Mouse (Mus musculus): ENCODE results near the gene Slc1a7. TPM values are rescaled to one million over a fixed set of nuclear protein-coding genes. Genes with fewer than 3 reads are reported as not detected.

Gene Slc1a7
- total RNA-seq, 2 experiments from 2014 or later: 0.85 to 1.1 TPM

DNA sequence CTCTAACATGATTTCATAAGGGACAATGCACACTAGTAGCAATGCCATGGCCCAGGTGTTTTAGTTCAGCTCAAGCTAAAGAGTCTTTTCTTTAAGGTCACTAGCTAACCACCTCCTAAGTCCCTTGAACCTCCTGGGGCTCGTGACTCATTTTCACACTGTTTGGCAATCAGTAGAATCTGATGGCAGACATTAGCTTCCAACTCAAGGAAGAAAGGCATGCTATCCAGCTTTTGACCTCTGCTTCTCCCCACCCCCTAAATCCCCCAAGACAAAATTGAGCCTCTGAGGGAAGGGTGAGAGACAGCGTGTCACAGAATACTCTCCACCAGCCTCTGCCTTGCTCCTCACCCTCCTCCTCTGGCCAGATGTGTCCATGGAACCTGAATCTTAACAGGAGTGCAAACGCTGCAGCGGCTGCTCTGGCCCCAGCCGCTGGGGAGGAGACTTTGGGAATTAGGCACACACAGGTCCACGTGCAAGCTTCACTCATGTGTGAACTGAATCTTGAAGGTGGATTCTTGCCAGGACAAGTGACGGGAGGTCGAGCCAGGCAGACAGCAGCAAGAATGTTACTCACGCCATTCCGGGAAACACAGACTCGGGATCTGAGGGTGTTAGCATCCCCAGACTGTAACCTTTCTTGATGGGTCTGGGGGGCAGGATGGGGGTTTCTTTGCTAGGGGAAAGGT lies 30.7 kb downstream of the Slc1a7 start:
- intact Hi-C loops (cut with DNase I): no loop called here
- DNase-seq (ENCODE audit: low spot score in 2 of 2): no peak

DNA sequence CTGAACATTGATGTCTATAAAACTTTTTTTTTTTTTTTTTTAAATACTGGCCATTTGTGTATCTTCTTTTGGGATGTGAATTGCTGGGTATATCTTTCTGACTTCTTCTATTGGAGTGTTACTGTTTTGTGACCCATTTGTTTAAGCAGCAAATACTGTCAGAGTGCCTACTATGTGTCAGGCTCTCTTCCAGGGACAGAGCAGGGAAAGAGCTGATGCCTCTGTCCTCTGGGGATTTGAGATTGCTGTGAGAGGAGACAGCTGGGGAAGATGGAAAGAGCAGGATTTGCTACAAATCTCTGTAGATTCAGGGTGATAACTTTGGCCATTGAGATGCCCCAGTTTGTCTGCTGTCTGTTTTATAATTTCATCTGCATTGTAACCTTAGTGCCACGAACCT lies 31.2 kb downstream of the Slc1a7 start:
- intact Hi-C loops (cut with DNase I): no loop called here

DNA sequence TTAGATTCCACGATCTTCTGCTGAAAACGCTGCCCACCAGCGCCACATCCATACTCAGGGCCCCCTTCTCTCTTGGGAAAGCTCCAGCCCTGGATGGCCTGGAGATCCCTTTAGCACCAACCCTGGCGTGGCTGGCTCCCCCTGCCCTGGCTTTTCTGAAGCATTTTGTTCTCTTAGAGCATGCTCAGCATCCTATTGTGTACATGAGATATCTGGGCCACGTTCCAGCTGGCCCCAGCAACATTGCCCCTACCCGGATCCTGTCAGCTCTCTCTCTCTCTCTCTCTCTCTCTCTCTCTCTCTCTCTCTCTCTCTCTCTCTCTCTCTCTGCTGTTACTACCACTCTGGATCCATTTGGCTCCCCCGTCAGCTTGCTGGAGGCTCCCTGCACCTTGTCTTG lies 37.2 kb downstream of the Slc1a7 start:
- intact Hi-C loops (cut with DNase I): no loop called here
- no peak for DNase-seq (ENCODE audit: low spot score in 2 of 2)

More for the DNA sequence above, 31.2 kb downstream of the Slc1a7 start:
- DNase-seq (ENCODE audit: low spot score in 2 of 2): no peak

DNA sequence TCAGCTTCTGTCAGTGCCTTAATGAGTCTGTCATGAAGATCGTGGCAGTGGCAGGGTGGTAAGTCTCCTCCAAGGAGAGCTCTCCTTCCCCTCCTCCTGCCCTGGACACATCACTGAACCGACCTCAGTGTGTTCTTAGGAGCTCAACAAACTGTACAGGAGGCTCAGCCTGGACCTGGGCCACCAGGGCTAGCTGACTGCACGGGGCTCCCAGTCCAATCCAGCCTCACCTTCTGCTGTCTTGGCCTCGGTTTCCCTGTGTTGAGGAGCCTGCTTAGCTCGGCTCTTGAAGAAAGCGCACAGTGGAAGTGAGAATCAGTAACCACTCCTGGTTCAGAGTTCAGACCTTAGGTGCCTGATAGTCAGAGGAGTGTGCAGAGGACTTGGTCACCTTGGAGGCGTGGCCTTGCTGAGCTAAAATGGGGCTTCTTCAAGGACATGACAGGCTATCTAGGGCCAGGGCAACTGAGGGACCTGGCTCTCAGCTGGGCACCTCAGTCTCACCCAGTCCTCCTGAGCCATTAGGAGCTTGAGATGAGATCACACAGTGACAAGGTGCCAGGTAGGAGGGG lies 39.5 kb downstream of the Slc1a7 start:
- intact Hi-C loops (cut with DNase I): no loop called here
- DNase-seq (ENCODE audit: low spot score in 2 of 2): no peak

DNA sequence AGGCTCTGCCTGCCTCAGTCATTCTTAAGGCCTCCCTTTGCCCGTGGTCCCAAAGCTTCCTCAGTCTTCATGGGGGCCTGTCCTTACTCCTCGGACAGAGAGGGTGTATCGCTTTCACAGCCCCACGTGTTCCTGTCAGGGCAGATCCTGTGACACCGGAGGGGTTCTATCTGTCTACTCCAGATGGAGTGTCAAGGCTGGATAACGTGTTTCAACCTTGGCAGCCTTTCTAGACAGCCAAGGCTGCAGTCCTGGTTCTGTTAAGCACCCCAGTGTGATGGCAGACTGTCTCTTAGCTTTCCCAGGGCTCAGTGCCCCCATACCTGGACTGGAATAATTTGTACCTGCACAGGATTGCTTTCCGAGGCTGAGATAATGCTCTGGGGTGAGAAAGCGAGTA lies 40.4 kb downstream of the Slc1a7 start:
- intact Hi-C loops (cut with DNase I): no loop called here
- DNase-seq (ENCODE audit: low spot score in 2 of 2): no peak

DNA sequence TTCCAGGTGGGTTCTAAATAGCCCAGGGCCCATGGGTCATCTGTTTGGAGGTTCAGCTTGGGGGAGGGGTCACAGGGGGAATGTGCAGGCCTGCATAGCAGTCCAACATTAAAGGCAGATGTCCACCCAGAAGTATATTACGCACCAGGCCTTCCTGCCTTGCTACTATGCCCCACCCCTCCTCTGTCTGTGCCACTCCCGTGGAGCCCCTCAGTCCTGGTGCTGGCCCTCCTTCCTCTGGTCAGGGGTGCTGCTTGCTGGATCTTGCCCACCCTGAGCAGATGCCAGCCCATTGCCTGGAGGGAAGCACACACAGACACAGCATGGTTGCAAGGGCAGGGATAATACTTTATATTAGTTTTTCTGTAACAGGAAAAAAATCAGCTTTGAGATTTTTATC lies 46.3 kb downstream of the Slc1a7 start:
- intact Hi-C loops (cut with DNase I): no loop called here
- no peak for DNase-seq (ENCODE audit: low spot score in 2 of 2)

DNA sequence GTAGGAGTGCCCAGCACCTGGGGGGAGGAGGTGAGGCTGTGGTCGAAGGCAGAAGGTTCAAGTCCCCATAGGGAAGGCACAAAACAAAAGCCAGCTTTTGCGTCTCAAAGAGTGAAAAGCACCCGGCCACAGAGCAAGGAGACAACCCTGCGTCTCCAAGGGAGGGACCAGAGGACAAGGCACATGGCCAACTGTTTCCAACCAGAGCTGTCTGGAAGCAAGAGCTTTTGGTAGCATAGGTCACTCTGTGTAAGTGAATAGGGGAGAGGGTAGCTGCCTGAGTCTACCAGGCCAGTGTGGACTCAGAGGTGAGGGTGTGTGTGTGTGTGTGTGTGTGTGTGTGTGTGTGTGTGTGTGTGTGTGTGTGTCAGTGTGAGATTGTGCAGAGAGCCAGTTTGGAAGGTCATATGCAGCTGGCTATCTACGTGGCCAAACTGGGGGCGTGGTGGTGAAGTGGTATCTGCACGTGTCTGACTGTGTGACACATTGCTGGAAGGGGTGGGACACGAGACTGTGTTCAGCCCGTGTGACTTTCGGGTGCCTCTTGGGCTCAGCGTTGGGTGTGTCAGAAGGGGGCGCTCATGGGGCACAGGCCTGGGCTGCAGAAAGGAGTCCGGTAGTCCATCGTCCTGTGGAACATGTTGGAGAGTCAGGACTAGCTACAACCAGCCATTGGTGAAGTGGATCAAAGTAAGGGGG lies 47.1 kb downstream of the Slc1a7 start:
- DNase-seq (ENCODE audit: low spot score in 2 of 2): no peak
- intact Hi-C loops (cut with DNase I): no loop called here

DNA sequence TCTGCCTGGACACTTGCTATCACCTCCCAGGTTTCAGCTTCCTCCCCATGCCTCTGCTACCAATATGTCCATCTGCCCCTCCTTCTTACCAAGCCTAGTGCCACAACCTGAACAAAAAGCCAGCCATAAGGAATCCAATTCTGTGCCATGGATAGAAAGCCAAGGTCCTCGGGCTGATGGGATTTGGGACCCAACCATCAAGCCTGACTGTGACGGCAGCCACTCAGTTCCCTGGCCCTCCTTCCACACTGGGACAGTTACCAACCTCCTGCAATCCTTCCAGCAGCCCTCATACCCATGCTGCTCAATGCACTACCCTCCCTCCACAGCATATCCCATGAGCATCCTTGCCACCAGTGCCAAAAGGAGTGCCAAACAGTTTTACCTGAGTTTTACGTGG lies 48.2 kb downstream of the Slc1a7 start:
- no peak for DNase-seq (ENCODE audit: low spot score in 2 of 2)
- intact Hi-C loops (cut with DNase I): no loop called here

DNA sequence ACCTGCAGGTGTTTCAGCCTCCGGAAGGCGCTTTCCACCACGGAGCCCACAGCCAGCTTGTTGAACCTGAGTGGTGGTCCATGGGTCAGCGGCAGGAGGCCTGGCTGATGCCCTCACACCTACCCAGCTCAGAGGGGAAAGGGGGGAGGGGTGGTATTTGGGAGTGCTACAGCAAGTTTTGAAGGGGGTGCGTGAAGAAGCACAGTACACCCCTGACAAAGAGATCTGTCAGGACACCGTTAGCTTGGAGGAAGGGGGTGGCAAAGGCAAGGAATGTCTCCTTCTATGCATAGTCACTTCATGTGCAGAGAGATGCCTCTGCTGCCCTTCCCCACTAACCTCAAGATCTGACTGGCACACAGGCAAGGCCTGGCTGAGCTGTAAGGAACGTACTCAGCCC lies 49.7 kb downstream of the Slc1a7 start:
- intact Hi-C loops (cut with DNase I): no loop called here
- DNase-seq (ENCODE audit: low spot score in 2 of 2): no peak

DNA sequence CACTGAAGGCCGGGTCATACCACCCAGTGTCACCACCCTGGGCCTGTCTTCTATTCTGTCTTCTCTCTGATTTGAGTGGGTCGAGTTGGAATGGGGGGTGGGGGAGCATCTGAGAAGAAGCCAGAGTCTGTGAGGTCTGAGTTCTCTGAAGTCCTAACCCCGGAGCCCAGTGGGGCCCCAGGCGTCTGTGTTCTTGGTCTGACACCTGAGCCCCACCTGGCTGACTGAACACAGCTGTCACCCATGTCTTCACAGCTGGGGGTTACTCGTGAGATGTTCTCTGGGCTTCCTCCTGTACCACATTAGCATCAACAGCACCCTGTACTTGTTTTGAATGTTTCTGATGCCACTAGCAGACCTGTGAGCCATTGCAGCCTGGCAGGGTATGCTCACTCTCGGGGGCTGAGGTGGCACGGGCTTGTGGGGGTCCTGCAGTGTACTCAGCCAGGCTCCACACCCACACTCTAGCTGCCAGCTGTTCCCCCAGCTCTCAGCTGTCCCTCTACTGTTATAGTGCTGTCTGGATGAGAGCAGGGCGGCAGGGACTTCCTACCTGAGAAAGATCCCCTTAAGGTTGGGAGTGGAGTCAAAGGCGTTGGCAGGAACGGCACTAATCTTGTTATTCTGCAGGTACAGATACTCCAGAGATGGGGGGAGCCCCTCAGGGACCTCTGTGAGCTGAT lies 50.2 kb downstream of the Slc1a7 start:
- peak in 1 of 2 experiments; percentile 17 for DNase-seq (ENCODE audit: low spot score in 2 of 2)
- intact Hi-C loops (cut with DNase I): no loop called here

DNA sequence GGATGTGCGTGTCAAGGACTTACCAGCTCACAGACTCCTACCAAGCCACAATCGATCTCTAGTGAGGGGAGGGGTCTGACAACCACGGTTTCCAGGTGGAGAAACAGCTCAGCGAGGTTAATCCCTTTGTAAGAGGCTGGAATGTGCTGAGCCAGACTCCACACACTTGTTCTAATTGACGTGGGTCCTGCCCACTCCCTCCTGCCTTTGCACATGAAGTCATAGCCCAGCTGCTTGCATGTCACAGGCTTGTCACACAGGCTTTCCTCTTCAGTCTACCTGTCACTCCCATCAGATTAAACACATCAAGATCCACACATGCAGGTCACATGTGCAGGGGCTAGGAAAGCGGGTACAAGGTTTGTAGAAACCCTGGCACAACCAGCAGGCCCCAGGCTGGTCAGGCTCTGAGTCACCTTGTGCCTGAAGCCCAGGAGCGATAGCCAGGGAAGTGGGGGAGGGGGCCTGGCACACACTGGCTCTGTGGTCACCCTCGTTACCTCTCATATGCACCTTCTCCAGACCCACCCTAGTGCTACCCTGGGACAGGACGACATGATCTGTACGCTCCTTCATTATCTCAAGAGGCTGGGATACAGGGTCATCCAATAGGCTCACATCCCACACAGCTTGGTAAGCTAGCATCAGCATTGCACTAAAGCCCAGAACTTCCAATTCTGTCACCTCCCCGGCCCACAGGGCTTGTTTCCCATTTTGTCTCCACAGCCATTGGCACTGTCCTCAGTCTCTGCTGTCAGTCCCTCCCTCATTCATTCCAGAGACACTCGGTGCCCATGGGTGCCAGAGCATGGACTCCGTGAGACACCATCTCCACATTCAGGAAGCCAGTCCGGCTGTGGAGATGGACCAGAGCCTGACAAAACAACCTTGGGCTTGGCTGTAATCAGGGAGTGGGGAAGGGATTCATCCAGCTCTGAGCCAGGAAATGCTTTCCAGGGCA lies 51.1 kb downstream of the Slc1a7 start:
- DNase-seq (ENCODE audit: low spot score in 2 of 2): peak in 1 of 2 experiments; percentile 68
- intact Hi-C loops (cut with DNase I): no loop called here

DNA sequence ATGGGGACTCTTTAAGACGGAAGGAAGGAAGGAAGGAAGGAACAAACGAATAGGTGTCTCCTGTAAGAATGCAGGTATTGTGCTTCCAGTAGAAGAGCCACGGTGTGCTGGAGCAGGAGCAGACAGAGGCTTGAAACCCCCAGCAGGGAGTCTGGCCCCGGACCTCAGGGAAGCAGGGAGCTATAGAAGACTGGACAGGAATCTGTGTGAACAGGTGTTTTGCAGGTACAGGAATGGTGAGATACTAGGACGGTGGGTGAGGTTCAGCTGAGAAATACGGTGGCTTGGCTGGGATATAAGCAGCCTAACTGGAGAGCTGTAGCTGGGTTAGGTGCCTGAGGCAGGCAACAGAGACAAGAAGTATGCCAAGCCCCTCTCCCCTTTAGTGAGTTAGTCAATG lies 52.0 kb downstream of the Slc1a7 start:
- no peak for DNase-seq (ENCODE audit: low spot score in 2 of 2)
- intact Hi-C loops (cut with DNase I): no loop called here

DNA sequence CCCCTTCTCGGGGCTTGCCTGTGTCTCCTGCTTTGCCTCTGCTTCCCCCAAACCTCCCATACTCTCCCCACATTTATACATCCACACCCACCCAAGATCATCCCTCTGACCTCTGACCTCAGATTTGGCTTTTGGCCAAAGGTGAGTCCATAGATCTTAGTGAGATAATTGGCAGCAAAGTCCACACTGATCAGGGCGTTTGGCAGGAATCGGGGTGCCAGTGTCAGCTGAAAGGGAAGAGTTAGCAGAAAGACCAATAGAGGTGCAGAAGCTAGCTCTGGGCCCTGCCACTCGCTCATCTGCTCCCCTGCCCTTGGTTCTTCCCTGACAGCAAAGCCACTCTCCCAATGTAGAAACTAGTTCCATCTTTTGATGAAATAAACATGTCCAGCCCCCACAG lies 55.1 kb downstream of the Slc1a7 start:
- intact Hi-C loops (cut with DNase I): no loop called here
- DNase-seq (ENCODE audit: low spot score in 2 of 2): no peak

DNA sequence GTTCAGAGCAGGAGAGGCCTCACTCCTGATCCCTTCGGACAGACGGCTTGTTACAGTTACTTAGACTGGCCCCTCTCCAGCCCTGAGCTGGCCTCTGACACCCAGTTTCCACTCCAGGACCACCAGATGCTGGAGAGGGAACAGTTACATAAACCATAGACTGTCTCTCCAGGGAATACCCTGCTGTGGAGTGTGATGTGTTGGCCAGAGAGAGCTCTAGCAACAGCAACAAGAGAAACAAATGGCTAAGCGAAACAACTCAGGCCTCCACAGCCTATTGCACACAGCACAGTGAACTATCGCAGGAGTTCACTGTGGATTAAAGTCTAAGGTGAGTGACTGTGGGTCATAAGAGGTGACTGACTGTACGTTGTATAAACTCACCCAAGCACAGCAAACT lies 56.5 kb downstream of the Slc1a7 start:
- intact Hi-C loops (cut with DNase I): no loop called here
- no peak for DNase-seq (ENCODE audit: low spot score in 2 of 2)

DNA sequence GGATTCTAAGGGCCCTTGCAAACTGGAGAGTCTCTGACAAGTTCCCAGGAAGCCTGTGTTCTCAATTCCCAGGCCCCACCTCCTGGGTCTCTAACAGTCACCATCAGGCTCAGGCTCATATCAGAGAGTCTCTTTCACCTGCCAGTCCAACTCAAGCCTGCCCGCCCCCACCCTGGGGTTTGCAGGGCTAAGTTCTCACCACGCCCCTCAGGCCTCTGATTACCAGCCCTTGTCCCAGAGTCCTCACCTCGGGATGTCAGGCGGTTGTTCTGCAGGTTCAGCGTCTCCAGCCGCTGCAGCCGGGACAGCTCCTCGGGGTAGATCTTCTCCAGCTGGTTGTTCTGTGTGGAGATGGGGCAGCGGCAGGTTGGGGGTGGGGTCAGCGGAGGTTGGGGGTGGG lies 57.1 kb downstream of the Slc1a7 start:
- DNase-seq (ENCODE audit: low spot score in 2 of 2): no peak
- intact Hi-C loops (cut with DNase I): no loop called here

DNA sequence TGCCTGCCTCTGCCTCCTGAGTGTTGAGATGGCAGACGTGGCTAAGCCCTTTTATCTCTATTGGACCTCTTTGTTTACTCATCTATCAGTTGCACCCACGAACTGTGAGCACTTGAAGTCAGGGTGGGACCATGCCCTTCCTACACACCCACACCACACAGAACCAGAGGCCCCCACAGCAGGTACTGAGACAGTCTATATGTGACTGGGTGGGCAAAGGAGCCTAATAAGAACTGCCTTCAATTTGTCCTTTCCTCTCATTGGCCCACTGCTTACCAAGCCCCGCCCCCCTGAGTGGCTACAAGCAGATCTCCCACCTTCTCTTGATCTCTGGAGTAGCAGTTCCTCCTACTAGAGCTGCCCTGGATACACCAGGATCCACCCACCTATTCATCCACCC lies 58.1 kb downstream of the Slc1a7 start:
- intact Hi-C loops (cut with DNase I): no loop called here
- DNase-seq (ENCODE audit: low spot score in 2 of 2): no peak

DNA sequence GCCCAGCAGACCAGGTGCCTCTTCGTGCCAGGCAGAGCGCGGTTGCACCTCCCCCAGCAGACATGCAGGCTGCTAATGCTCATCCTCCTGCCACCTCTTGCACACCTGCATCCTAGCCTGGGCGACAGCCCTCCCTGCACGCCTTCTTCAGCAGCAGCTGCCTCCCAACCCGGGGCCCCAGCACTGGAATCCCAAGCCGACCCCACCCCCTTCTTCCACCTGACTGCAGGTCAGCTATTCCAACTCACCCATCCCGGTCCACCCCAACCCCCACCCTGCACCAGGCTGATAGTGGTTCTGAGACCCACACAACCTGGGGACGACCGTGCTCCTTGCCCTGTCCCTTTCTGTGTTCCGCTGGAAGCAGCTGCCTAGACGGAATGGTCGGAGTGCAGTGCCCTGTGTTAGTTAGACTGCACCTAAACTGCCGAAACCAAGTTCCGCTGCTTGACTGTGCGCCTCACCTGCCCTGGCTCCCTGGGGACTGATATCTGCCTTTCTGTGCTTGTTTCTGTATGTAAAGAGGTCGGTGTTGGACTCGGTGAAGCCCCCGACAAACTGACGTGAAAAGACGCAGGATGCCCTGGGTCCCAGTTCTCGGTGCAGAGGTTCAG lies 62.9 kb downstream of the Slc1a7 start:
- intact Hi-C loops (cut with DNase I): loop anchor here (2.0 kb wide), 1 partner anchor 88 kb away; no protein-coding TSS in a partner anchor
- peak in 1 of 2 experiments; percentile 9 for DNase-seq (ENCODE audit: low spot score in 2 of 2)

DNA sequence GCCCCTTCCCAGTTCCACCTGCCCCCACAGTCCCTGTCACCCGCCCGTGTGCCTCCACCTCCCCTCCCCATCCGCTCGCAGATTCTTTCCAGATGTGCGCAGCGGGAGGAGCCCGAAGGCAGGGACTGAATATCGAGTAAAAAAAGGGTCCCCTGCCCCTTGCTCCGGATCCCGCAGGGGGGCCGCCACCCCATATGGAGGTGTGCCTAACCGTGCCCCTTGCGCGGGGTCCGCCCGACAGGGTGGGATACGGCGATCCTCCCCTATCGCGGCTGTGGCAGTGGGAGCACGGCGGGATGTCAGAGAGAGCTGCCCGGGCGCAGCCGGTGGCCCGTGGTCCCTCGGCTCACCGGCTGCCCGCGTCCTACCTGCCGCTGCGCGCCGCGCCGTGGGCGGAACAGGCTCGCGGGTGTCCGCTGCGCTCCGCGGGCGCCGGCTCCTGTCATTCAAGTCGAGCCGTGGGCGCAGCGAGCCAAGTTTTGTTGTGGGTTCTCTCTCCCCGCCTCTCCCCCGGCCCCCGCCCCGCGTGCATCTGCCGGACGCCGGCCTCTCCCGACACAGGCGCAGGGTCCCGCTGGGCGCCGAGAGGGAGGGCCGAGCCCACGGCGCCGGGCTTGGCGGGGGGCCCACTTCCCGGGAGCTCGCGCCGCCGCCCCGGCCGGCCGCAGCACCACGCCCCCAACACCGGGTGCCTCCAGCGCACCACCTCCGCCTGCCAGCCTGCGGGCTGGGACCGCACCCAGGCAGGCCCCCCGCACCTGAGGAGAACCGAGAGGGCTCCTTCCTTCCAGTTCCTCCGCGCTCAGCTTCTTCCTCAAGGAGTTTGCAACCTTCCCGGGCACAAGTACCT lies 63.6 kb downstream of the Slc1a7 start:
- intact Hi-C loops (cut with DNase I): loop anchor here (2.0 kb wide), 2 partner anchors 47 to 89 kb away; no protein-coding TSS in a partner anchor
- peak; percentile 69 to 70 for DNase-seq (ENCODE audit: low spot score in 2 of 2)

Measured in left cerebral cortex, postnatal 25 days (tissue).